Mouse (Mus musculus) T-helper 17 cell (primary cell): ENCODE data around the gene Ube4b.

Experiments
- in situ Hi-C, 2 experiments: fragments of 300-600 bp; cut with MboI, MseI; formaldehyde crosslinking; loops; 1 replicate in 1 of 2; 2 replicates in 1 of 2; pipeline ENCODE4 v1.15.1; 2025; ENCODE audit warnings: high pct_unique_total_duplicates in 2 of 2

Ube4b gene

DNA sequence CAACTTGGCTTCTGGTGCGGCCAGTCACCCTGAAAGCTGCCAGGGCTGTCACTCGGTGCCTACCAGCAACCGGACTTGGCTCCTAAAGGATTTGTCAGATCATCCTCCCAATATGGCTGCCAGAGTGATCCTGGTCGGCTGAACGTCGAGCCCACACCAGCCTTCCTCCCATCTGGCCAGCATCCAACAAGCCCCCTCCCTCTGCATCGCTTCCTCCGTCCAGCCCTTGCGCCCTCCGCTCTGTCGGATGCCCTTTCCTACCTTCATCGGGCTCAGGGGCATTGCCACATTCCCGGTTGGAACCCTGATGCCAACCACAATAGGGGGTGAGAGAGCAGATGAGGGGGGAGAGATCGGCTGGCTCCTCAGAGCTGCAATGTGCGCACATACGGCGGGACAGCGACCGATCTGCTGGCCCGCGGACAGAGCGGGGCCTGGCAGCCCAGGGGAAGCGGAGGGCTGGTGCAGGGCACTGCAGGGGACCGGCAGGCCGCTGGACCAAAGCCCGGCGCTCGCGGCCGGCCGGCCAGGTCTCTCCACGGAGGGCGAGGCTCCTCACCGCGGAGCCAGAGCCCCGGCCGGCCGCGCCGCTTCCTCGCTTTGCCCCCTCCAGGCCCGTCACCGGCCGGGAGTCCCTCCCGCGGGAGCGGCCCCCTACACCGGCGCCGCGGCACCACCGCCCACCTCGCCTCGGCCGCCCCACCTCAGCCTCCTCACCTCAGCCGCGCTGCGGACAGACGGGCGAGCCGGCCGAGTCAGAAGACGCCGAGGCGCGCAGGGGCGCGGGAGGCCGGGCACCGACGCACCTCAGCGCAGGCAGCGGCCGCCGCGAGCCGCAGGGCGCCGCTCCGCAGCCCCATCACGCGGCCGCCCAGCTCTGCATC lies 119.6 kb downstream of the Ube4b start:
- in situ Hi-C loops: no loop called here

DNA sequence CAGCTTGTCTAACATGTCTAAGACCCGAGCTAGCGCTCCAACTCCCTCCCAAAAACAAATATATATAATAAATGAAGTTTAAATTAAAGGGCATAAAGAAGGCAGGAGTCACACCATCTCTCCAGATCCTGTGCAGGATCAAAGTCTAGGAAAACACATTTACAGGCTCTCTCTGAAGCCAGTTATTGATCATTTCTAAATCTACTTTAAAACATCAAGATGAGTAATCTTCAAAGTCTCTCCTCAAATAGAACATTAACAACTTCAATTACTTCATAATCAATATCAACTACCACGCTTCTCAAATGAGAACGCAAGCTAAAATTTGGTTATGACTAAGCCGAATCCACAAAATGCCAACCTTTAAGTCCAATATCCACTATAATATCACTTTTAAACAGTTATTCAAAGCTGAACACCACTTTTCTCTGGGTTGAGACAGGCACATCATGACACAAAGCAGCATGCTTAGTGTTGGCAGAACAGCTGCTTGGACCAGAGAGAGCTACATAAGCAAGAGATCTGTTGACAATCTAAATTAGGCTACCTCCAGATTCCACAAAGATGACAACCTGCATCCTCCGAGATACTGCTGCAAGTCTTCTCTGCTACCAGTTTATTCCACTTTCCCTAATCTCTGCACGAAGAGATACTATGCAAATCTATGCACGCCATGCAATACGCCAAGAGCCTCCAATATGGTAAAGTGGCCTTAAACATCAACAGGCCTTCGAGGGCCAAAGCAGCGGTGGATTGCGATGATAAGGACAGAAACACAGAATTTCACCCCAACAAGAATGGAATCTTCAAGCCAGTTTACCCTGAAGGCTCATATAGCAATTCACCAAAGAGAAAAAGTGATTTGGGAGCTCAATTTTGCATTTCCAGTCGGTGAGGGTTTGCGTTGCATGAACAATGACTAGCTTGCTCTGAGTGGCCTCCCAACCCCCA lies 120.5 kb downstream of the Ube4b start:
- in situ Hi-C loops: no loop called here

GRCm38 (mm10) chr4:149304466-149304865 lies 122.1 kb downstream of the Ube4b start:
- in situ Hi-C loops: no loop called here

DNA sequence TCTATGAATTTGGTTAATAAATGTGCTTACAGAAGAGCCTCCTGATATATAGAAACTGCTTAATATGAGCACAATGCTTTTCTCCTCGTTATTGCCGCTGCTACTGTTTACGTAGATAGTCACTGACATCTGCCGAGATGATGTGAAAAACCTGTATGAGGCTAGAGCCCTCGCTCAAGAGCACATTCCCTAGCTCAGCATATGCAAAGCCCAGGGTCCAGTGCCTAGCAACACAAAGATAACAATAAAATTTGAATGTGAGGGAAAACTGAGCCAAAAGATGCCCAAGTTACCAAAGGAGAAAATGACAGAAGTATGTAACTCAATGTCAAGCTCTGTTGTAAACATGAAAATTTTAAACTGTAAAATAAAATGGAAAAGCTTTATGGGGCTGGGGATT lies 123.0 kb downstream of the Ube4b start:
- in situ Hi-C loops: no loop called here

- in situ Hi-C loops: no loop called here
Measured at GRCm38 (mm10) chr4:149302751-149303150, 123.8 kb downstream of the Ube4b start.

DNA sequence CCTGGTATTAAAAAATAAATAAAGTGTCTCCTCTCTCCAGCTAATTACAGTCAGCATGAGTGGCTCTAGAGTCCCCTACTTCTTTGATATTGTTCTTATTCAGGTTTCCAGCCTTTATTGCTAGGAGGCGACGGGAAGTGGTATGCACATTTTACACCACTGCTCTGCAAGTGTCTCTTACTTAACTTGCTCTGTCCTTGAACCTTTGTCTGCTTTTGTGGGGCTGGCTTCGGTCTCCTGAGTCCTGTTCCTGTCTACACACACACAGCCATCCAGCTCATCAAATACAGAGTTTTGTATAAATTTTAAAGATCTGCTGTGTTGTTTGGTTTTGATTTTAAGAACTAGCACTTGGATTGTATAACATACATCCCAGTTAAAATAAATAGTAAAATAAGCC lies 124.4 kb downstream of the Ube4b start:
- in situ Hi-C loops: no loop called here

DNA sequence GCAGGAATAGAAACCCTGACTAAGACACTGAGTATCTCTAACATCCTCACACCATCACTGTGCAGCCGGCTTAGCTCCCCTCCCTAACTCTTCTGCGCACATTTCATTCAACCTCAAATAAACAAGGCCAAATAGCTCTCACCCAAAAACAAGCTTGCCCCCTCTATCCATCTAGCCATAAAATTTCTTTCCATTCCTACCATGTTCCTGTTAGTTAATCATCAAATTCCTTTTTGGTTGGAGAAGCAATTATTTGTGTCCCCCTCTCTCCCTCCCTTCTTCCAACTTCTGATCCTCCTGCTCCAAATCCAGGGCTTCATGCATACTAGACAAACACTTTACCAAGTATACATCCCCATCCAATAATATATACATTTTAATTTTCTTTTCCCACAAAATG lies 130.0 kb downstream of the Ube4b start:
- in situ Hi-C loops: no loop called here

DNA sequence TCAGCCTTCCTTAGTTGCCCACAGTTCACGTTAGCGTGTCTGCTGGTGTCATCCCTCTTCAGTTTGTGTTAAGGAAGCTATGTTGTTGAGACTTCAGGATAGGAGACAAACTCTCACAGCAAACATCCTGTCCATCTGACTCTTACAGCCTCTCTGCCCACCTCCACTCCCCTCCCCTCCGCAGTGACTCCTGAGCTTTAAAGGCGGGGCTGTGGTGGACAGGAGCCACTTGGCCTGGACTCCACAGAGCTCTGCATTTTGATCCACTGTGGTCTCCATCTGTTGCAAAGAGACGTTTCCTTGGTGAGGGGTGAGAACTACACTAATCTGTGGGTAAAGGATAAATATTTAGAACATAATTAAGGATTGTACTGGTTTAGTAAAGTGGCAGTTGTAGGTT lies 133.6 kb downstream of the Ube4b start:
- in situ Hi-C loops: no loop called here

- in situ Hi-C loops: no loop called here
Measured at GRCm38 (mm10) chr4:149291061-149291460, 135.5 kb downstream of the Ube4b start.

GRCm38 (mm10) chr4:149290157-149290750 lies 136.3 kb downstream of the Ube4b start:
- in situ Hi-C loops: no loop called here

GRCm38 (mm10) chr4:149286287-149287137 lies 140.0 kb downstream of the Ube4b start:
- in situ Hi-C loops: no loop called here

DNA sequence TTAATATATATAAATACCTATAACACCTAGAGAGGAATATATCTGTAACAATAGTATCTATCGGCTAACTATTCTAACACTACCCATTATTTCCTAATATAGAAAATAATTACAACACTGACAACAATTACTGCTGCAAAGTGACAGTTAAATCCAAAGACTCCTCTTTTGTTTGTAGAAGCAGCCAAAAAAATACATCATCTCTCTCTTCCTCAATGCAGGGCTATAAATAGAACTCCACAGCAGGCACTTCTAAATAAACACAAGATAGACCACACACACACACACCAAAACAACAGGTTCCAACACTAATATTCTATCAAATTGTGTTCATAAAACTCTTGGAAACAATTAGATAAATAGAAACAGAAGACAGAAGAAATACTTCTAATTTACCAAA lies 140.9 kb downstream of the Ube4b start:
- in situ Hi-C loops: no loop called here

DNA sequence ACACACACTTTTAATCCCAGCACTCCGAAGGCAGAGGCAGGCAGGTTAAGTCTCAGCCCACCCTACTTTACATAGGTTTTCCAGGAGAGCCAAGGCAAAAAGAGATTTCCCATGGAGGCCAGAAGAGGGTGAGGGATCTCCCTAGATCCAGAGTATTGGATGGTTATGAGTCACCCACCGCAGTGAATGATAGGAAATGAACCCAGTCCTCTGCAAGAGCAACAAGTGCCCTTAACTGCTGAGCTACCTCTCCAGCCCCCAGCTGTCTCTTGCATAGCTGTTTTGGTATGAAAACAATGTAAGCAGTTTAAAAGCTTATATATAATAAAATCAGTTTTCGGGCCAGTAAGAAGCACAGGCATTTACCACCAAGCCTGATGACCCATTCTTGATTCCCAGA lies 143.5 kb downstream of the Ube4b start:
- in situ Hi-C loops: no loop called here

GRCm38 (mm10) chr4:149282025-149282738 lies 144.4 kb downstream of the Ube4b start:
- in situ Hi-C loops: no loop called here
